Mouse (Mus musculus) cerebellum, adult 2 months (tissue): ENCODE measurements around the gene Traf4. TPM values are rescaled to one million over a fixed set of nuclear protein-coding genes. Genes with fewer than 3 reads are reported as not detected.

Source experiments
- DNase-seq, 2 experiments: peaks; one replicate each; pipeline ENCODE4 v3.0.0; 2021
- H3K27ac ChIP-seq: fragments of 200-500 bp; 2 replicates; pipeline ENCODE4 v1.5.1; 2012; ENCODE audit warnings: low read length, control low read depth, inconsistent platforms; ENCODE audit not compliant: insufficient read depth
- H3K27me3 ChIP-seq: fragments of 200-500 bp; 2 replicates; pipeline ENCODE4 v1.6.1; 2012; ENCODE audit warnings: inconsistent platforms, mild to moderate bottlenecking, low read length, moderate library complexity; ENCODE audit not compliant: control insufficient read depth, insufficient read depth
- H3K4me1 ChIP-seq: fragments of 200-500 bp; 2 replicates; pipeline ENCODE4 v1.6.1; 2011; ENCODE audit warnings: low read length; ENCODE audit not compliant: control insufficient read depth, insufficient read depth
- H3K4me3 ChIP-seq: fragments of 200-500 bp; replicated peaks from 2 replicates; pipeline ENCODE3; 2011; ENCODE audit warnings: mild to moderate bottlenecking, low read depth, low read length, control low read depth; ENCODE audit not compliant: insufficient read depth
- CTCF ChIP-seq: fragments of 200-500 bp; IDR thresholded peaks from 2 replicates; pipeline ENCODE4 v1.5.1; 2011; ENCODE audit warnings: low read depth, mild to moderate bottlenecking, control low read depth, low read length, moderate library complexity, borderline replicate concordance; ENCODE audit not compliant: insufficient read depth
- POLR2A ChIP-seq: fragments of 200-500 bp; IDR thresholded peaks from 2 replicates; pipeline ENCODE4 v1.6.1; 2011; ENCODE audit warnings: low read length, control low read depth, borderline replicate concordance; ENCODE audit not compliant: insufficient read depth
- WGBS: fragments of 180-500 bp; shearing (Covaris S2); methylation state at CpG from one replicate; pipeline ENCODE4 v1.1.7; 2018; 5-methylcytosine and 5-hydroxymethylcytosine counted together
- polyA plus RNA-seq: library from polyadenylated mRNA; depleted of rRNA; stranded (reverse); fragments of >200 nt; gene quantifications from 2 replicates; pipeline ENCODE4 v1.2.3, GENCODE M21; 2012; rRNA removed

The Traf4 gene
- 21.6 and 22.3 TPM in 2 replicates for polyA plus RNA-seq

- TF ChIP-seq POLR2A (no peak), CTCF (0 out of 2 replicates have a peak, but pooled peaks have one; percentile 10)
- Histone ChIP-seq H3K27ac (no peak within 1 kb of the TSS), H3K4me3 (peak within 1 kb of the TSS; percentile 91), H3K27me3 (no peaks in the 10 kb centered on the region), H3K4me1 (peaks cover 3% of the 10 kb centered on the region; the same call in 1 of the 2 replicates)
- WGBS, result 1% methylated on average over 76 of the region's 78 CpGs
- DNase-seq, result peak; percentile 77 to 78
These were observed at the start of gene Traf4 for GRCm38 (mm10) chr11:78164924-78165760. TSS of gene Traf4 (minus strand) at chr11:78165589.

- WGBS, result 95% methylated on average over 14 of the region's 14 CpGs
- no peak for DNase-seq
- Histone ChIP-seq H3K27ac (no peak overlapping the region), H3K27me3 (no peaks in the 10 kb centered on the region), H3K4me3 (no peak overlapping the region), H3K4me1 (no peaks in the 10 kb centered on the region)
- TF ChIP-seq CTCF, result no peak
- TF ChIP-seq POLR2A, result no peak
These were observed 47.9 kb upstream of the Traf4 start for GRCm38 (mm10) chr11:78213086-78213817.

GRCm38 (mm10) chr11:78211513-78211912 lies 46.1 kb upstream of the Traf4 start:
- H3K27ac ChIP-seq, result no peak overlapping the region
- 91% methylated on average over 5 of the region's 5 CpGs for WGBS
- H3K4me3 ChIP-seq, result no peak overlapping the region
- H3K4me1 ChIP-seq, result no peaks in the 10 kb centered on the region
- H3K27me3 ChIP-seq, result no peaks in the 10 kb centered on the region
- TF ChIP-seq POLR2A, result no peak
- no peak for TF ChIP-seq CTCF
- DNase-seq, result no peak

DNA sequence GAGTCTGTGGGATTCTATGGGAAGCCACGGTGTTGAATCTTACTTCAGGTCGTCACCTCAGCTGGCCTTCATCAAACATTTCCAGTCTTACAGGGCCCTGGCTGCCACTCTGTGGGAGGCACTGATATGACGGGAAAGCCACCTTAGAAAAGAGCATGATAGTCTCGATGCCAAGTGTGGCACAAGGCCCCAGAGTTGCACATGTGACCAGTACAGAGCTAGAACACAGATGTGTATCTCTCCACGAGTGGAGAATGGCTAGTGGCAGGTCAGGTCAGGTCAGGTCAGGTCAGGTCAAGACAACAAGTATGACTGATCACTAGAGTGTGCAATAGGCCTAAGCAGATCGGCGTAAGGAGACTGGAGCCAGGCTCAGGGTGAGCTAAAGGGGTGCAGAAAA lies 45.2 kb upstream of the Traf4 start:
- no peak for DNase-seq
- 67% methylated on average over 7 of the region's 7 CpGs for WGBS
- H3K4me3 ChIP-seq, result no peak overlapping the region
- no peaks in the 10 kb centered on the region for H3K27me3 ChIP-seq
- H3K4me1 ChIP-seq, result no peaks in the 10 kb centered on the region
- TF ChIP-seq CTCF, result no peak
- no peak for TF ChIP-seq POLR2A
- H3K27ac ChIP-seq, result no peak overlapping the region

- Histone ChIP-seq H3K27me3 (no peaks in the 10 kb centered on the region), H3K27ac (no peak overlapping the region), H3K4me3 (no peak overlapping the region), H3K4me1 (no peaks in the 10 kb centered on the region)
- DNase-seq, result no peak
- TF ChIP-seq CTCF (no peak), POLR2A (no peak)
- 93% methylated on average over 6 of the region's 6 CpGs for WGBS
These were observed 44.5 kb upstream of the Traf4 start for GRCm38 (mm10) chr11:78209886-78210285.

DNA sequence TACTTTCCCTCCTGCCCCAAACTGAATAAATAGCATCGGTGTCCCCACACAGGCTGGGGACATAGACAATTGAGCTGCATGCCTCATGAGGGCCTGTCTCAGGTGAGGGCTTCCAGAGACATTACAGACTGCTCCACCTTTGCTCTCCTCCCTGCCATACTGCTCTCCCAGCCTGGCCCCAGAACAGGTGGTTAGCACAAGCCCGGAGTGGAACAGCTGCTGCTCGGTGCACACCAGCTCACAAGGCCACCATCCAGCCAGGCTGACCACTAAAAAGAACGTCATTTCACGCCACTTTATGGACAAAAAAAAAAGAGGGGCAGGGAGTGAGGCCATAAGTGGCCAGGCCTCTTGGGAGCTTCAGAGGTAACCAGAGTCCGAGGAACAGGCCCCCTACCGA lies 41.8 kb upstream of the Traf4 start:
- TF ChIP-seq CTCF, result no peak
- no peak for TF ChIP-seq POLR2A
- no peak for DNase-seq
- Histone ChIP-seq H3K4me1 (no peaks in the 10 kb centered on the region), H3K27me3 (no peaks in the 10 kb centered on the region), H3K4me3 (no peak overlapping the region), H3K27ac (no peak overlapping the region)
- WGBS, result 59% methylated on average over 7 of the region's 7 CpGs

DNA sequence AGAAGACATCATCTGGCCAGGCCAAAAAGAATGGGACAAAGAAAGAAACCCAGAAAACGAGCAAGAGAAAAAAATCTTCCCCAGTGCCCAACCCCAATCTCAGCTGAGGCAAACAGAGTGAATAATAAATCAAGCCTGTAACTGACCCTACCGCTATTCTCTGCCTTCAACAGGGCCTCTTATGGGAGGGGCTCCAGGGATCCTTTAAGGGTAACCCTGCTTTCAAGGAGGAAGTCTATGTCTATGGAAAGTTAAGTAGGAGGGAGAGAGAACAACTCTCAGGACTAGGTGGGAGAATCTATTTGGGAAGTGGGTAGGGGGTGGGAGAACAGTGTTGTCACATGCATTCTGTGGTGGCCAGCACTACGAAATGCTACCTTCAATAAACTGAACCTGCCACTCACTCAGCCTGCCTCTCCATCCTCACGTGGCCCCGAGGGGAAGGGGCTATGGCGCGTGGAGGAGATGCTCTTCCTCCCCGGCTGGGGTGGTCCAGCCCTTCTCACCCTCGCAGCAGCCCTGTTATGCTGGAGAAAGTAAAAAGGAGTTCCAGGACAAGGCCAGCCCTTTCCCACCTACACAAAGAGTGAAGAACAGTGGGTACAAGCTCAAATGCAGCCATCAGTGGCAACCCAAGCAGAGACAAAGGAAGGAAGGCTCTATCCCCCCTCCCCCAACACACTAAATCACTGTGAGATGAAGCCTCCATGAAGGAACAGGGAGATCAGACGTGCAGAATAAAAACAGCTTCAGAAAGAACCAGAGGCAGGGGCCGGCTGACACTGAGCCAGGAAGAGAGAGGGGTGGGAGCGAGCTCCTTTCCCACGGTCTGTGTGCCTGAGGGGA lies 40.2 kb upstream of the Traf4 start:
- no peaks in the 10 kb centered on the region for H3K4me1 ChIP-seq
- H3K27ac ChIP-seq, result no peak overlapping the region
- DNase-seq, result no peak
- no peak overlapping the region for H3K4me3 ChIP-seq
- no peaks in the 10 kb centered on the region for H3K27me3 ChIP-seq
- TF ChIP-seq POLR2A, result no peak
- TF ChIP-seq CTCF, result no peak
- 71% methylated on average over 13 of the region's 13 CpGs for WGBS
